Mouse (Mus musculus) embryonic stem cell, embryonic (primary cell): ENCODE data around the gene Socs2.

Source experiments
- CTCF ChIA-PET, 4 experiments: fragments of 300-600 bp in 2 of 4; fragments of 350-600 bp in 2 of 4; sonication (Branson Sonifier 250); formaldehyde crosslinking; loops; one replicate each; lab custom pipeline; 2022; ENCODE audit warnings: inconsistent platforms in 2 of 4; lab: Charles Lee
- POLR2A ChIA-PET, 4 experiments: fragments of 300-600 bp in 2 of 4; fragments of 350-600 bp in 2 of 4; sonication (Branson Sonifier 250); formaldehyde crosslinking; loops; one replicate each; lab custom pipeline; 2022; ENCODE audit warnings: antibody characterized with exemption in 4 of 4, inconsistent platforms in 1 of 4; lab: Charles Lee

The Socs2 gene

GRCm38 (mm10) chr10:95416685-95417495 is at the start of gene Socs2:
Socs2 (minus strand) TSS chr10:95417180.
- CTCF ChIA-PET: interaction anchor here (0.5 to 3.1 kb wide), 18 partner anchors 18 to 1868 kb away, joined by 3 to 19 read pairs (median 4); no protein-coding TSS in a partner anchor
- POLR2A ChIA-PET: interaction anchor here in 3 of 4 experiments (0.6 to 5.5 kb wide), 74 partner anchors 9 to 1304 kb away, joined by 3 to 70 read pairs (median 4); partner anchors contain the start of genes Ube2n (in 2 of the 3), Cradd (in 1 of the 3), Mrpl42 (in 1 of the 3) and Ndufa12 (in 1 of the 3)

DNA sequence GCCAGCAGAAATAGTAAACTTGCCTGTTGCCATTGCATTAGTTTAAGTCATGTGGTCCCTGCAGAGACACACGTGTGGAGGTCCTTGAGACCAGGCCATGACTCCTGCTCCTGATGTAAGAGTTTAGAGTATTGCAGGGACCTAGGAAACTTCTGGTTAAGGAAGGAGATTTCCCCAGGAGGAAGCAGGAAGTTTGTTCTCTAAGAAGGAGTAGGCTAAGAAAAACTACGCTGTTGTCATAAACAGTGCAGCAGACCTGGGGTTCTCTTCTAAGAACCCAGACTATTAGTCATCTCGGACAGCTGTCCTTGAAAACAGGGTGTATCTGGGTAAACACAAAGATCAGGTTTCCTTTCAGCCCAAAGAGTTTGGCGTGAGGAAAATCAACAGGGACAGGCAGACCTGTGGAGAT is 48.5 kb upstream of the Socs2 start:
- ChIA-PET POLR2A (interaction anchor here (0.6 to 2.9 kb wide), 9 partner anchors 9 to 248 kb away, joined by 3 to 15 read pairs (median 5); no protein-coding TSS in a partner anchor), CTCF (no interaction called here)

- ChIA-PET CTCF (no interaction called here), POLR2A (interaction anchor here in 3 of 4 experiments (1.0 to 4.5 kb wide), 10 partner anchors 8 to 247 kb away, joined by 3 to 30 read pairs (median 5); no protein-coding TSS in a partner anchor)
Observed at GRCm38 (mm10) chr10:95464527-95464926, 47.5 kb upstream of the Socs2 start.

- ChIA-PET POLR2A (interaction anchor here in 3 of 4 experiments (0.7 to 4.5 kb wide), 12 partner anchors 8 to 442 kb away, joined by 3 to 30 read pairs (median 7); partner anchors contain the start of gene Ube2n (in 1 of the 3)), CTCF (no interaction called here)
Observed at GRCm38 (mm10) chr10:95462231-95462630, 45.3 kb upstream of the Socs2 start.

GRCm38 (mm10) chr10:95461053-95461553 is 44.1 kb upstream of the Socs2 start:
- CTCF ChIA-PET: interaction anchor here in 3 of 4 experiments (0.6 to 1.4 kb wide), 8 partner anchors 21 to 572 kb away, joined by 3 to 11 read pairs (median 4); partner anchors contain the start of gene Socs2 (in 1 of the 3)
- POLR2A ChIA-PET: interaction anchor here (0.5 to 4.5 kb wide), 70 partner anchors 8 to 1260 kb away, joined by 3 to 30 read pairs (median 4); partner anchors contain the start of genes Socs2 (in 3 of the 4), Ube2n (in 3 of the 4) and Eea1 (in 1 of the 4)

DNA sequence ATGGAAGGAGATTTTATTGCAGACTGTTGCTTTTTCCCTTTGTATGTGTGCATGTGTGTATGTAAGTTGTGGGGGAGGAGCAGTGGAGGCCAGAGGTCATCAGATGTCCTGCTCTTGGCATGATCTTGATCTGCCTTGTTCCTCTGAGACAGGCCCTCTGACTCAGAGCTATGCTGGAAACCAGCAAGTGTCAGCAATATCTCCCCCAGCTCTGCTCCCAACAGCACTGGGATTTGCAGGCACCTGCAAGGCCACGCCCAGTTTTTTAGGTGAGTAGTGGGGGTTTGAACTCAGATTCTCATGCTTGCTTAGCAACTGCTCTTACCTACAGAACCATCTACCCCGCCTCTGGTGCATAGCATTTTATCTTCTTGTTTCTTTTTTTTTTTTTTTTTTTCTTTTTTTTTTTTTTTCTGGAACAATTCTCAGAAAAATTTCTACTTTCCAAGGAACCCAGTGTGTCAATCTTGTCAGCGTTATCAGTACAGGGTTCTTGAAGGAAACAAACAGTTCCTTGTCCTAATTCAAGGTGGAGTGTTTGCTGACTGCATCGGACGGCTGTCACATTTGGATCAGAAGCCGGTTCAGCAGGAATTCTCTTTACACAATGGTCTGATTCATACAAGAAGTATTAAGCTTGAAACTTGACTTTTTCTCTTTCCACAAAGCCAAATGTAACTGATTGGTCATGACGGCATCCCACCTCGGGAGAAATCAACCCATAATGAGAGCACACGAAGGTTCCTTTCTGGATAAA is 41.2 kb upstream of the Socs2 start:
- ChIA-PET CTCF (interaction anchor here in 1 of 4 experiments (1.6 kb wide), 1 partner anchor 16 kb away, joined by 5 read pairs; no protein-coding TSS in a partner anchor), POLR2A (interaction anchor here (0.6 to 4.4 kb wide), 17 partner anchors 10 to 435 kb away, joined by 3 to 41 read pairs (median 4); partner anchors contain the start of genes Socs2 (in 2 of the 4) and Ube2n (in 1 of the 4))

- ChIA-PET POLR2A (interaction anchor here (0.6 to 4.4 kb wide), 34 partner anchors 7 to 465 kb away, joined by 3 to 41 read pairs (median 4); partner anchors contain the start of genes Ube2n (in 3 of the 4) and Socs2 (in 2 of the 4)), CTCF (interaction anchor here in 3 of 4 experiments (0.6 to 1.6 kb wide), 5 partner anchors 16 to 466 kb away, joined by 3 to 5 read pairs (median 3); no protein-coding TSS in a partner anchor)
Observed at GRCm38 (mm10) chr10:95457367-95458049, 40.5 kb upstream of the Socs2 start.

GRCm38 (mm10) chr10:95456103-95456502 is 39.1 kb upstream of the Socs2 start:
- CTCF ChIA-PET: interaction anchor here in 3 of 4 experiments (0.6 to 0.7 kb wide), 3 partner anchors 17 to 491 kb away, joined by 3 to 19 read pairs (median 5); no protein-coding TSS in a partner anchor

DNA sequence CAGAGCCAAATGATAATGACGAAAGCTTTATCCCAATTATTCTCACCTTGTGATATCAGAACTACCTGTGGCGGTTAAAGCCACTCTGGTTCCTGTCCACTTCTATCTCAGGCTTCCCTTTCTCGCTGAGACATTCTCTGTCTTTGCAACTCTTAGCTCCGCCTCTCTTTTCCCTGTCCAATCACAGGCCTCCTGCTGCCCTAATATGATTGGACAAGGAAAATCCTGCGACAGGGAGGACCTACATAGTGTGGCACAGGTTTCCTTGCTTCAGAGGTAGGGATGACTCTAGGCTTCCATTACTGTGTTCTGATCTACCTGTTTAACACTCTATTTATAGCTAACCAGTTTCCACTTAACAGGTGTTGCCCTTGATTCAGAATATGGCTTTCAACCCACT is 36.3 kb upstream of the Socs2 start:
- POLR2A ChIA-PET: interaction anchor here (0.5 to 3.0 kb wide), 67 partner anchors 8 to 1164 kb away, joined by 3 to 33 read pairs (median 4); partner anchors contain the start of genes Socs2 (in 2 of the 4), Btg1 (in 1 of the 4), Eea1 (in 1 of the 4) and Mrpl42 (in 1 of the 4)
- CTCF ChIA-PET: interaction anchor here in 2 of 4 experiments (0.6 to 1.6 kb wide), 2 partner anchors 21 to 476 kb away, joined by 3 read pairs; no protein-coding TSS in a partner anchor

More at GRCm38 (mm10) chr10:95456103-95456502, 39.1 kb upstream of the Socs2 start:
- POLR2A ChIA-PET: interaction anchor here in 3 of 4 experiments (0.6 to 4.4 kb wide), 52 partner anchors 8 to 1312 kb away, joined by 3 to 41 read pairs (median 4); partner anchors contain the start of genes Socs2 (in 3 of the 3) and Ube2n (in 2 of the 3)

DNA sequence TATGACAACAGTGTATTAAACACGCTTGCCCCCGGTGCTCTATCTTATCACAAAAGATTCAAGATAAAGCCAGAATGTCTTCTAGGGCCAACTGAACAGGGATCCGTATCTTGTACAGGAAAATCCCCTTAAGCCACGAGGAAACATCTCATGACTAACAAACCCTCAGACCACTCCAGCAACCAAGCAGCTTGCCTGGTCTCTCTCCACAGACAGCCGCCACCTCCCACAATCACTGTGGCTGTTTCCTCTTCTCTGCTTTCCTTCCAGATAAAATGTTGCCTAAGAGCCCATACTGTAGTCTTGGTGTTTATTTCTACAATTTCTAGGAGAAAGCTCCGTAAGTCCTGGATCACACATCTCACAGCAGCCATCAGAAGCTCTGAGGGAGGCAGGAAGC is 32.1 kb upstream of the Socs2 start:
- POLR2A ChIA-PET: interaction anchor here in 3 of 4 experiments (0.5 to 1.2 kb wide), 4 partner anchors 12 to 458 kb away, joined by 3 to 4 read pairs (median 3); partner anchors contain the start of gene Socs2 (in 1 of the 3)
- CTCF ChIA-PET: no interaction called here

DNA sequence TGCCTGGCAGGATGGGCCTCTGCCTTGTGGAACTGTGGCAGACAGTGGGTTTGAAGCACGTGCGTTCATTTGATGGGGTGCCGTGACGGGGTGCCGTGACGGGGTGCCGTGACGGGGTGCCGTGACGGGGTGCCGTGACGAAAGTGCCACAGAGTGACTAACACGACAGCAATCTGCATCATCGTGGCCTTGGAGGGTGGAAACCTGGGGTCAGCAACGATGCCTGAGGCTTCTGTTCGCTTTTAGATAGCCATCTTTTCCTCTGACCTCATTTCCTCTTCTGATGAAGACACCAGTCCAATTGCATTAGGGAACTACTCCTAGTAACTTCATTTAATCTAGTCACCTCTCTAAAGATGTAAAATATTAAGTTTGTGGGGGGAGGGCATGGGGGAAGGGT is 31.0 kb upstream of the Socs2 start:
- POLR2A ChIA-PET: interaction anchor here in 1 of 4 experiments (0.6 kb wide), 1 partner anchor 45 kb away, joined by 4 read pairs; no protein-coding TSS in a partner anchor
- CTCF ChIA-PET: interaction anchor here in 1 of 4 experiments (0.7 to 0.8 kb wide), 2 partner anchors 16 to 144 kb away, joined by 4 read pairs; no protein-coding TSS in a partner anchor

DNA sequence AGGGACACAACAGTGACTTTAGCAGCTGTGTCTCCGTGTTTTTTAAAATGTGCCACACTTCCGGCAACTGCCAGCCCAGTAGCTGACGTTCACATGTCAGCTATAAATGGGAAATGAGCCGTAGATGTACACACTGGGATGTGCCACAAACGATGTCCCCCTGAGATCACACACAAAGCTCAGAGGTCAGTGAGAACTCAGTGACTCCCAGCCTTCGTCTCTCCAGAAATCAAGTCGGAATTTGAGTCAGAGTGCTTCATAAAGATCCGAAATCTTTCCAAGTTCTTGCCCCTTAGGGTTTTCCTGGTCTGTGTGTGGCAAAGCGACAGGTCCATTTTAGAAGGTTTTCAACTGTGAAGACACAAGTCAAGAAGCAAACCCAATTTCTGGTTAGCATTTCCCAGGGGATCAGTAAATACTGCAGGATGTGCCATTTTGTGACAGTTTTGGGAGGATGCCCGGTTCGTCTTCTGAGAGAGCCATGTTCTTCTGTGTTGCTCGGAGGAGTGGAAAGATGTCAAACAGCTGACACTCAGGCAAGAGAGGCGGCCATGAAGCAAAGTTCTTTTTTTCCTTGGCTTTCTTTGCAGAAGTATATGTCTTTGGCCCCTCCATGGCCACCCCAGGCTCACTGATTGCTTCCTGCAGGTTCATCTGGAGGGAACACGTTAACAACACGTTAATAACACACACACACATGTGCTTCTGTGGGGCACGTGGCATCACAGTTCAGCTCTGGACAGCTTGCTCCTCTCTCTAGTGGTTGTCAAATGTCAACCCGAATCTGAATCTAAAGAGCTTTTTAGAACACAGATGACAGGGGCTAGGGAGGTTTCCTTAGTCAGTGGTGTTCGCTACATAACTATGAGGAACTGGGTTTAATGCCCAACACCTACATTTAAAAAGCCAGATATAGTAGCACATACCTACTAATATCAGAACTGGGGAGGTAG is 28.4 kb upstream of the Socs2 start:
- POLR2A ChIA-PET: interaction anchor here in 3 of 4 experiments (0.8 to 3.0 kb wide), 7 partner anchors 8 to 16 kb away, joined by 3 to 12 read pairs (median 7); no protein-coding TSS in a partner anchor

GRCm38 (mm10) chr10:95442334-95442733 is 25.4 kb upstream of the Socs2 start:
- POLR2A ChIA-PET: interaction anchor here in 3 of 4 experiments (0.8 to 3.0 kb wide), 10 partner anchors 10 to 25 kb away, joined by 3 to 15 read pairs (median 6); partner anchors contain the start of gene Socs2 (in 1 of the 3)

More for the DNA sequence above, 28.4 kb upstream of the Socs2 start:
- CTCF ChIA-PET: interaction anchor here in 2 of 4 experiments (0.5 to 0.6 kb wide), 2 partner anchors 77 to 1868 kb away, joined by 3 to 4 read pairs; no protein-coding TSS in a partner anchor

DNA sequence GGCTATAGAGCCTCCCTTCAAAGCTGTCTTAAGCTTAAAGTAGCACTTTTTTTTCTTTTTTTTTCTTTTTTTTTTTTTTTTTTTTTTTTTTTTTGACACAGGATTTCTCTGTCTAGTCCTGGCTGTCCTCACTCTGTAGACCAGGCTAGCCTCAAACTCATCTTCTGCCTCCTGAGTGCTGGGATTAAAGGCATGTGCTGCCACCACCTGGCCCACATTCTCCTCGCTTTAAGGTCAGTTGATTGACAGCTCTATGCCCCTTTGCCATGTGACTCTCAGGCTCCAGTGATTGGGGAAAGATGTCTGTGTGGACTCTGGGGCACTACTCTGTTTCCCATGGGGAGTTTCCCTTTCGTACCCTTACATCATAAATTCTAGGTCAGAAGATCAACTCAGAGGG is 23.6 kb upstream of the Socs2 start:
- CTCF ChIA-PET: interaction anchor here (0.6 to 1.3 kb wide), 15 partner anchors 16 to 674 kb away, joined by 3 to 19 read pairs (median 4); no protein-coding TSS in a partner anchor

More at GRCm38 (mm10) chr10:95442334-95442733, 25.4 kb upstream of the Socs2 start:
- CTCF ChIA-PET: interaction anchor here in 1 of 4 experiments (0.6 kb wide), 1 partner anchor 1630 kb away, joined by 5 read pairs; no protein-coding TSS in a partner anchor

More for the DNA sequence above, 23.6 kb upstream of the Socs2 start:
- POLR2A ChIA-PET: interaction anchor here (0.5 to 2.3 kb wide), 11 partner anchors 12 to 322 kb away, joined by 3 to 14 read pairs (median 4); partner anchors contain the start of gene Socs2 (in 1 of the 4)
